Mouse (Mus musculus) frontal cortex, postnatal 25 days (tissue): ENCODE results near the gene Mreg.
A peak's percentile ranks its signal among the peaks of the same experiment; 100 is the strongest.

Experiments
- DNase-seq, 2 experiments: peaks; one replicate each; pipeline ENCODE4 v3.0.0; 2022; ENCODE audit warnings: low spot score in 2 of 2

Gene Mreg

DNA sequence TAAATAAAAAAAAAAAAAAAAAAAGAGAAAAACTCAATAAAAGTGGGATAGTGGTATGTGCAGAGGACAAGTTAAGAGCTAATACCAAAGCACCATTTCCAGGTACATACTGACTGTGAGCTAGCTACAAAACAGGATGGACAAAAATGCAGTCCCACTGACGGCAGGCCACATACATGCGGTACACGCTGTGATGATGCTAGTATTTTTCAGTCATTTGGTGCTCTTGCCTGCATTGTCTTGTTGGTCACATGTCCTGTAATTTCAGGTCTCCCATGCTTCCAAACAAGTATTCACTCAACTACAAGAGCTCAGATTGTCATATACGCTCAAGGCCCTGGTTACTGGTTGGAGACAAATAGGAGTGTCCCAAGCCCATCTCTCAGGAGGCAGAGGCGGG lies 15.4 kb upstream of the Mreg start:
- no peak for DNase-seq

DNA sequence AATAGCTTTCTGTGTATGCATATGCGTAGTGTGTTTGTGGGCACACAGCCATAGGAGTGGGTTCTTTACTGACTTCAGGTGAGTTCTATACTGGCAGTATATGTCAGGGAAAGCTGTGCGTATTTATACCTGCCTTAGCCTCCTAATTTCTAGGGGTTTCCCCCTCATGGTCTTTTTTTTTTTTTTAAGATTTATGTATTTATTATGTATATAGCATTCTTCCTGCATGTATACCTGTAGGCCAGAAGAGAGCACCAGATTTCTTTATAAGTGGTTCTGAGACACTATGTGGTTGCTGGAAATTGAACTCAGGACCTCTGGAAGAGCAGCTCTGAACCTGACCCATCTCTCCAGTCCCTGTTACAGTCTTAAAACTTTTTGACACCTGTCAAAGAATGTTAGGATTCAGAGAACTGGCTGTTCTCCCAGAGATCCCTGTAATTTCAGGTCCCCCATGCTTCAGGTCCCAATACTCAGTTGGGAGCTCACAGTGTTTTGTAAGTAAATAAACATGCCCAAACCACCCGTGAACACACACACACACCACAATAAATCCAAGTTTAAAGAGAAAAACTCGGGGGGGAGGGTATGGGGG lies 14.9 kb upstream of the Mreg start:
- DNase-seq, result no peak

GRCm38 (mm10) chr1:72226172-72226886 lies 14.2 kb upstream of the Mreg start:
- no peak for DNase-seq

DNA sequence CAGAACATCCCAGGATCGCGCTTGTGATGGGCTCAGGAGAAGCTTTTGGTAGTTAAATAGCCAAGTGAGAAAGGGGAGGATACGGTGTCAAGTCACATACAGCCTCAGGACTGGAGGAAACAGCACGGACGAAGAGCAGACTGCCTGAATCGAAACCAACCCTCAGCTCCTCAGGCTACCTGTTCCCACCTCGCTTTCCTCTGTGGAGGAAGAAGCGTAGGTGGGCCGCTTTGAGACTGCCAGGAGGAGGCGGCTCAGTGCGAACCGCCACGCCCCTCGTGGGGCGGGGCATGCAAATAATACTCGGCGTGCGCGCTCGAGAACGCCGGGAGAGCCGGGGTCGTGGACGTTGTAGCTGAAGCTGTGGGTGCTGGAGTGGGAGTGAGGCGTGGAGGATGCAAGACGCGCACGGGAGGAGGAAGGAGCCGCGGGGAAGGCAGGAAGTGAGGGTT lies 13.6 kb upstream of the Mreg start:
- peak; percentile 39 to 63 for DNase-seq

- DNase-seq, result no peak
These were observed 13.1 kb upstream of the Mreg start for GRCm38 (mm10) chr1:72225054-72225718.

DNA sequence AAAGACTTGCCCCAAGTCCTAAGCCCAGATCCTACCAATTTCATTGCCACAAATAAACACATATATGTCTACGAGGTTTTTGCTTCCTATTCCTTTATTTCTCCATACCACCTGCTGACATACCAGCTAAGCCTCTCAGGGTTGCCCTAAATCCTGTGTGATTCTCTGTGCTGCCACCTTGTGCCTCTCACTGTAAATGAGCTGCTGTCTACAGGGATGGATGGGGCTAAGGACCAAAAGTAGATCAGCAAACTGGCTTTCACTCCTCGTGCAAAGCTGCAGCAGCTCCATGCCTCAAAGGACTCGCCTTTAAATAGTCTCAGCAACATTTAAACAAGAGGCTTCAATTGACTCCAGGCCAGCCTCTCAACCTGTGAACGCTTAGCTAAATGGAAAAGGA lies 7.9 kb upstream of the Mreg start:
- DNase-seq, result peak in 1 of 2 experiments; percentile 35

DNA sequence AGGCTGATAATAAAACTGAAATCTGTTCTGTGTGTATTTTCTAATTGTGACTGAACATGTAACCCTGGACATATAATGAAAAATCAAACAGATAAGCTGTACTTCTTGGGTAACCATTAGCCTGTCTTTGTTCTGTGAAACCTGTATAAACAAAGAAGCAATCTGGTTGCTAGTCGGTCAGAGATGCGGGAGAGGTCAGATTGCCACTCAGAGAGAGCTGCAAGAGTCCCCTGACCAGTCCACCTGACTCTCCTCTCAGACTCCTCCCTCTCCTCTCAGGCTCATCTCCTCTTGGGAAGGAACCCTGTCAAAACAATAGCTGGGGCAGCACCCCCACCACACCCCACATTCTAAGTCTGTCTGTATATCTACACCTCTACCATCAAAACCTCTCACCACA lies 7.0 kb upstream of the Mreg start:
- no peak for DNase-seq

- no peak for DNase-seq
These were observed 6.5 kb upstream of the Mreg start for GRCm38 (mm10) chr1:72218626-72219025.

- DNase-seq, result no peak
These were observed 4.7 kb upstream of the Mreg start for GRCm38 (mm10) chr1:72216761-72217160.

DNA sequence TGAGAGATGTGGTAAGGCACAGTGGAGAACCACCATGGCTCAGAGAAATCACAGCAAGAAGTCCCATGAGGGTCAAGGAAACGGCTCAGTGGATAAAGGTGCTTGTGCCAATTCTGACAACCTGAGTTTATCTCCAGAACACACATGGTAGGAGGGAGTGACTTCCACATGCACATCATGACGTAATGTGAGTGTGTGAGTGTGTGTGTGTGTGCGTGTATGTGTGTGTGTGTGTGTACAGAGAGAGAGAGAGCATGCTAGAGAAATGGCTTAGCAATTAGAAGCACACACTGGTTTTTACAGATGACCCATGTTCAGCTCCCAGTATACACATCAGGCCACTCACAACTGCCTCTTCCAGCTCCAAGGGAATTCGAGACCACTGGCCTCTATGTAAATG lies 3.1 kb upstream of the Mreg start:
- no peak for DNase-seq

- DNase-seq, result no peak
These were observed 2.4 kb upstream of the Mreg start for GRCm38 (mm10) chr1:72214470-72214961.

DNA sequence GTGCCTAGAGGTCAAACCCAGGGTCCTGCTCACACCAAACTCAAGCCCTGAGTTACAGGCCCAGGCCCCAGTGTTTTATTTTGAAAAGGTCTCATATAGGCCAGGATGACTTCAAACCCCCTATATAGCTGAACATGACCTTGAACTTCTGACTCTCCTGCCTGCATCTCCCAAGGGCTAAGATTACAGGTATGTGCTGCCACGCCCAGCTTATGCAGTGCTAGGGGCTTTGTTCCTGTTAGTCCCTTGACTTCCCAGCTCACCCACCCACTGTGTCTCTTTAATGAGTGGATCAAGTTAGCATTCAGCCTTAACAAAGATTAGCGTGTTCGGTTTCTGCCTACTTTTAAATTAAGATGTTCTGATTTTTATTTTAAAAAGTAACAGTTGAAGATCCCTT lies 1.8 kb upstream of the Mreg start:
- DNase-seq, result no peak

- DNase-seq, result no peak
These were observed 1.1 kb downstream of the Mreg start for GRCm38 (mm10) chr1:72210803-72211679.

- no peak for DNase-seq
These were observed 4.0 kb downstream of the Mreg start for GRCm38 (mm10) chr1:72208095-72208494.

DNA sequence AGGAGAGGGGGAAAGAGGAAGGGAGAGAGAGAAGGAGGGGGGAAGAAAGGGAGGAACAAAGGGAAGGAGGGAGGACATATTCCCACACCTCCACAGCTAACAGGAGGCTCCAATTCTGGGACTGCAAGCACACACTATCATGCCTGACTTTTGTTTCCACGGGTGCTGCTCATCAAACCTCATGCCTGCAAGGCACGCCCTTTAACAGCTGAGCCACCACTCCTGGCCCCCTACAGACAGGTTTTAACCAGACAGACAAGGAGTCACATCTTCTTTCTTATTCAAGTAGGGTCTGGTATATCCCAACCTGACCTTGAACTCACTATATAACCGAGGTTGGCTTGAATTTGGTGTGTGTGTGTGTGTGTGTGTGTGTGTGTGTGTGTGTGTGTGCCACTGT lies 7.0 kb downstream of the Mreg start:
- no peak for DNase-seq

- DNase-seq, result no peak
These were observed 8.9 kb downstream of the Mreg start for GRCm38 (mm10) chr1:72203204-72203603.

GRCm38 (mm10) chr1:72202705-72203104 lies 9.4 kb downstream of the Mreg start:
- no peak for DNase-seq

GRCm38 (mm10) chr1:72202068-72202467 lies 10.0 kb downstream of the Mreg start:
- DNase-seq, result no peak

DNA sequence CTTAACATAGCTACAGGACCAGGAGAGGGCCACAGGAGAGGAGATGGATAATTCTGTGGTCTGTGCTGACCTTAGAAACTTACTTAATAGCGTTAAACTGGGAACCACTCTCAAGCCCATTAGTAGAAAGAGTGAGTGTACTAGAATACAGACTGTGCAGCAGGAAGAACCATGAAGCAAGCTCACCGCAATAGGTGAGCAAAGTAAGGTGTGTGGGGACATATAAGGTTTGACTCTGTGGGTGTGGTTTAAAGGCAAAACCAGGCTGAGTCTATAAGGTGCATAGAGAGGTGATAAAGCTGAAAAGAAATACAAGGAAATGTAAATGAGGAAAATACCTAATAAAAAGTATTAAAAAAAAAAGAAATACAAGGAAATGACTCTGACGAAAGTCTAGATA lies 11.0 kb downstream of the Mreg start:
- DNase-seq, result no peak

DNA sequence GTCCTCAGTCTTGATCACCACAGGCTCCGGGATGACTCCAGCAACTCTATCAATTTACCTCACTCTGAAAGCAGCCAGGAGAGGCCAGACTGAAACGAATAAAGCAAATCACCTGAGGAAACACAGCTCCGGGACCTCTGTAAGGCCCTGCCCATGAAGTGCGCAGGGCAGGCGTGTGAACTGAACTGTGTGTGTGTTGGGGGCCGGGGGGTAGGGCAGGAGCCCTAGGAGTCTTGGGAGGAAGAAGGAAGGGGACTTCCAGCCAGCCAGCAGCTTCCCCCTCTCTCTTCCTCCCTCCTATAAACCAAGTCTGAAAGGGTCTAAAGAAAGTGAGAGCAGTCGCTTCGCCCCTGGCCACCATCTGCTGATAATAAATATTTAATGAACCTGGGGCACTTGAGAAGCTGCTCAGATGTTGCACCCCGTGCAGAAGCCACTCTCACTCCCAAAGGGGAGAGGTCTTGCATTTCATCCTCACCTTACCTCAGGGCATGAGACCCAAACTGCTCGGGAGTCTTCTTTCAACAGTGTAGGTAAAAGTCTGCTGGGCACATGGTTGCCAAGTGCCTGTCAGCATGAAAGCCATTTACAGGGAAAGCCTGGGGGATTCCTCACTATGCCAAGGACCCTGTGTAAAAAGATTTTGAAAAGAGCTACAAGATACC lies 13.8 kb downstream of the Mreg start:
- no peak for DNase-seq

DNA sequence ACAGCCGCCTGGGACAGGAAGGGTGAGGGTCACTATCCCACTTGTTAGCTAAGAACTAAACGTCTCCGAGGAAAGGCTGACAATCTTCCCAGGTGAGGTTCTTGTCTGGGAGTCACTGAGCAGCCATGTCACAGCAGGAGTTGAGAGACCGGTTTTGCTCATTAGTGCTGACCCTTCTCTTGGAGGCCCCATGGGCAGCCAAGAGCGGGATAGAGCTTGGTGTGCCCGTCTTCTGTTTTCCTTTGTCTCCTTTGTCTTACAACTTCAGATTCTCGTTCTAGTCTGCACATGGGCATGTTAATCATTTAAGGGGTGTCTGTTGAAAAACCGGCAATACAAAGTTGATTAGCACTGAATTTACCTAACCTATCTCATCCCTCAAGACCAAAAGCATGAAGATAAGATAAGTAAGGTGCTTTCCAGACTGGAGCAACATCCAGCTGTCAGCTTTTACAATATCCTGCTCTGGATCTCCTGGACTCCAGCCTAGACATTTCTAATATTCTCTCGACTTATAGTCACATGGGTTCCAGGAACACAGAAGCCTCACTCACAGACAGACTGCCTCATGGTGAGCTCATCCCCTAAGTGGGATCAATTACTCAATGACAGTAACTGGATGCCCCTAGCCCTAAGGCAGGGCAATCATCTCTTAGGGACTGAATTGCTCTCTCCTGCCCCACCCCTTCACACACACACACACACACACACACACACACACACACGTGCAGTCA lies 15.3 kb downstream of the Mreg start:
- no peak for DNase-seq
